Mouse (Mus musculus): ENCODE measurements around the gene Cfap65. TPM values are rescaled to one million over a fixed set of nuclear protein-coding genes. Genes with fewer than 3 reads are reported as not detected.

Gene Cfap65
- total and polyA plus RNA-seq, 3 experiments = not detected

DNA sequence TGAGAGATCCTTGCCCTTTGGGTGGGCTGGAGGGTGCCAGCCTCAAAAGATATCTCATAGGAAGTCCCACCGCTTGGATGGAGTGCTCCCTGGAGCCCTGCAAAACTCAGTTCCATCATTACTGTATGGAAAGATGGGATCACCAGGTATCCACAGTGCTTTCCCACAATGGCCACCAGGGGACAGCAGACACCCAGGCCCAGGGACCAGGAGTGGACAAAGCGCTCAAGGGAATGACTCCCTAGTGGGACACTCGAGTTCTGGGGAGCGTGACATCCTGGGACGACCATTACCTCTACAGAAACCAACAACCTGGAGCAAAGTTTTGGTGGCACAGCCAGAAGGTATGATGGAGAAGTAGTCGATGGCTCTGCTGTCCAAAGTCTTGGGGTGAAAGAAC is 8.7 kb downstream of the Cfap65 start:
- DNase-seq (ENCODE audit: low read depth, low spot score) = peak; percentile 19
- Histone ChIP-seq H3K9me3 (replicated peaks; ENCODE audit: insufficient read depth, low read length) (no peaks in the 10 kb centered on the region), H3K79me2 (ENCODE audit: control insufficient read depth, insufficient read depth, low read length, poor library complexity) (no peaks in the 10 kb centered on the region), H3K27me3 (ENCODE audit: control insufficient read depth in 1 of 2, insufficient read depth in 2 of 2, low read length in 2 of 2) (peaks cover 0 to 5% of the 10 kb centered on the region in 2 experiments; a peak in 2 of 4 replicates), H3K27ac (ENCODE audit: control insufficient read depth, low read depth, low read length) (no peak overlapping the region), H3K4me1 (ENCODE audit: control insufficient read depth in 1 of 2, insufficient read depth in 2 of 2, low read length in 2 of 2) (no peaks in the 10 kb centered on the region), H3K36me3 (ENCODE audit: control insufficient read depth in 1 of 2, insufficient read depth in 2 of 2, low read length in 2 of 2) (no peaks in the 10 kb centered on the region), H3K4me3 (ENCODE audit: control insufficient read depth in 1 of 2, insufficient read depth in 1 of 2, low read depth in 2 of 2, low read length in 2 of 2) (no peak overlapping the region), H3K9ac (ENCODE audit: control insufficient read depth, low read depth, low read length, poor library complexity, severe bottlenecking) (no peak overlapping the region)
- TF ChIP-seq E2F4 (IDR thresholded peaks at IDR 0.05; ENCODE audit: borderline replicate concordance, low read depth, low read length) (no peak), POLR2AphosphoS5 (IDR thresholded peaks at IDR 0.05; ENCODE audit: borderline replicate concordance, low read depth, low read length) (no peak), NELFE (IDR thresholded peaks at IDR 0.05; ENCODE audit: low read depth, low read length) (no peak), ZNF384 (IDR thresholded peaks at IDR 0.05; ENCODE audit: low read depth, low read length) (no peak), TCF12 (IDR thresholded peaks at IDR 0.05; ENCODE audit: low read depth, low read length) (no peak), GATA1 (IDR thresholded peaks at IDR 0.05; ENCODE audit: low read depth, low read length) (no peak), CHD2 (IDR thresholded peaks at IDR 0.05; ENCODE audit: low read length) (no peak), POLR2AphosphoS2 (IDR thresholded peaks at IDR 0.05; ENCODE audit: low read length) (no peak), GABPA (IDR thresholded peaks at IDR 0.05; ENCODE audit: low read depth, low read length) (no peak), UBTF (IDR thresholded peaks at IDR 0.05; ENCODE audit: borderline replicate concordance, insufficient read depth, low read depth, low read length) (no peak), CTCF (IDR thresholded peaks at IDR 0.05 in 2 of 3, conservative IDR thresholded peaks at IDR 0.05 in 1 of 3; ENCODE audit: control insufficient read depth in 1 of 3, insufficient read depth in 1 of 3, low read depth in 2 of 3, low read length in 3 of 3, poor library complexity in 1 of 3, severe bottlenecking in 1 of 3) (peak; percentile 69 to 89 (median 83)), RCOR1 (IDR thresholded peaks at IDR 0.05; ENCODE audit: low read depth, low read length) (no peak), ETS1 (IDR thresholded peaks at IDR 0.05; ENCODE audit: low read depth, low read length) (no peak), ZMIZ1 (IDR thresholded peaks at IDR 0.05; ENCODE audit: low read depth, low read length) (no peak), MYC (IDR thresholded peaks at IDR 0.05; ENCODE audit: low read depth, low read length) (no peak), ELF1 (IDR thresholded peaks at IDR 0.05; ENCODE audit: low read depth, low read length) (no peak), MAX (IDR thresholded peaks at IDR 0.05; ENCODE audit: low read length) (no peak), SIN3A (IDR thresholded peaks at IDR 0.05; ENCODE audit: low read length) (no peak), USF2 (IDR thresholded peaks at IDR 0.05; ENCODE audit: borderline replicate concordance in 1 of 2, insufficient read depth in 1 of 2, low read depth in 1 of 2, low read length in 2 of 2) (no peak), KAT2A (conservative IDR thresholded peaks at IDR 0.05; ENCODE audit: low read depth, low read length) (no peak), SMC3 (IDR thresholded peaks at IDR 0.05; ENCODE audit: low read depth, low read length) (peak; percentile 72), ZC3H11A (IDR thresholded peaks at IDR 0.05; ENCODE audit: low read depth, low read length) (no peak), RAD21 (IDR thresholded peaks at IDR 0.05; ENCODE audit: low read depth, low read length) (peak; percentile 64)

Measured in MEL (cell line).